Mouse (Mus musculus): ENCODE measurements at regions not wholly inside any gene's neighbourhood (a gene's known extent, or its start where the extent isn't known, plus 50 kb on each side); places are given as distances from the start of the nearest gene placed in this dataset.

- H3K4me3 ChIP-seq (replicated peaks; ENCODE audit: low read length): no peak overlapping the region
- no peak for TF ChIP-seq POLR2A (IDR thresholded peaks at IDR 0.05; ENCODE audit: borderline replicate concordance, extremely low read depth, insufficient read depth, insufficient read length)
- H3K4me2 ChIP-seq (replicated peaks; ENCODE audit: low read depth, low read length, severe bottlenecking): no peak overlapping the region
- 67% methylated on average over 1 of the region's 1 CpGs for WGBS
- no peak overlapping the region for H3K9ac ChIP-seq (ENCODE audit: low read depth, low read length, severe bottlenecking)
- H3K27ac ChIP-seq (replicated peaks; ENCODE audit: low read depth, low read length): no peak overlapping the region
- ATAC-seq (ENCODE audit: low FRiP score, low read depth): no peak
- H3K9me3 ChIP-seq (ENCODE audit: control insufficient read depth, low read length): no peaks in the 10 kb centered on the region
- H3K27me3 ChIP-seq (ENCODE audit: control insufficient read depth, insufficient read depth, low read length): no peaks in the 10 kb centered on the region
- DNase-seq (ENCODE audit: low spot score): no peak
- H3K4me1 ChIP-seq (ENCODE audit: control insufficient read depth, insufficient read depth, low read length): no peaks in the 10 kb centered on the region
- H3K36me3 ChIP-seq (ENCODE audit: control insufficient read depth, insufficient read depth, low read length): no peaks in the 10 kb centered on the region
Observed at GRCm38 (mm10) chr11:7568484-7568883, 354.8 kb upstream of the Igfbp3 start.

- no peaks in the 10 kb centered on the region for H3K4me1 ChIP-seq (ENCODE audit: control insufficient read depth, insufficient read depth, low read length)
- no peak overlapping the region for H3K4me2 ChIP-seq (replicated peaks; ENCODE audit: low read depth, low read length, severe bottlenecking)
- H3K9me3 ChIP-seq (ENCODE audit: control insufficient read depth, low read length): no peaks in the 10 kb centered on the region
- ATAC-seq (ENCODE audit: low FRiP score, low read depth): no peak
- no peak overlapping the region for H3K9ac ChIP-seq (ENCODE audit: low read depth, low read length, severe bottlenecking)
- no peak overlapping the region for H3K27ac ChIP-seq (replicated peaks; ENCODE audit: low read depth, low read length)
- TF ChIP-seq POLR2A (IDR thresholded peaks at IDR 0.05; ENCODE audit: borderline replicate concordance, extremely low read depth, insufficient read depth, insufficient read length): no peak
- WGBS: 36% methylated on average over 2 of the region's 2 CpGs
- no peak for DNase-seq (ENCODE audit: low spot score)
- no peaks in the 10 kb centered on the region for H3K27me3 ChIP-seq (ENCODE audit: control insufficient read depth, insufficient read depth, low read length)
- H3K4me3 ChIP-seq (replicated peaks; ENCODE audit: low read length): no peak overlapping the region
- no peaks in the 10 kb centered on the region for H3K36me3 ChIP-seq (ENCODE audit: control insufficient read depth, insufficient read depth, low read length)
Observed at GRCm38 (mm10) chr11:7562029-7562428, 348.3 kb upstream of the Igfbp3 start.

- Histone ChIP-seq H3K9ac (ENCODE audit: low read depth, low read length, severe bottlenecking) (no peak overlapping the region), H3K36me3 (ENCODE audit: control insufficient read depth, insufficient read depth, low read length) (no peaks in the 10 kb centered on the region), H3K4me1 (ENCODE audit: control insufficient read depth, insufficient read depth, low read length) (no peaks in the 10 kb centered on the region), H3K4me2 (replicated peaks; ENCODE audit: low read depth, low read length, severe bottlenecking) (no peak overlapping the region), H3K27ac (replicated peaks; ENCODE audit: low read depth, low read length) (no peak overlapping the region), H3K27me3 (ENCODE audit: control insufficient read depth, insufficient read depth, low read length) (no peaks in the 10 kb centered on the region), H3K9me3 (ENCODE audit: control insufficient read depth, low read length) (no peaks in the 10 kb centered on the region), H3K4me3 (replicated peaks; ENCODE audit: low read length) (no peak overlapping the region)
- TF ChIP-seq POLR2A (IDR thresholded peaks at IDR 0.05; ENCODE audit: borderline replicate concordance, extremely low read depth, insufficient read depth, insufficient read length): no peak
- peak; percentile 17 for DNase-seq (ENCODE audit: low spot score)
- WGBS: 42% methylated on average over 1 of the region's 1 CpGs
- ATAC-seq (ENCODE audit: low FRiP score, low read depth): no peak
Observed at GRCm38 (mm10) chr11:7561437-7561836, 347.7 kb upstream of the Igfbp3 start.

- no peak for ATAC-seq (ENCODE audit: low FRiP score, low read depth)
- no peaks in the 10 kb centered on the region for H3K9me3 ChIP-seq (ENCODE audit: control insufficient read depth, low read length)
- TF ChIP-seq POLR2A (IDR thresholded peaks at IDR 0.05; ENCODE audit: borderline replicate concordance, extremely low read depth, insufficient read depth, insufficient read length): no peak
- no peak for DNase-seq (ENCODE audit: low spot score)
- H3K9ac ChIP-seq (ENCODE audit: low read depth, low read length, severe bottlenecking): no peak overlapping the region
- no peak overlapping the region for H3K4me3 ChIP-seq (replicated peaks; ENCODE audit: low read length)
- H3K27me3 ChIP-seq (ENCODE audit: control insufficient read depth, insufficient read depth, low read length): no peaks in the 10 kb centered on the region; the same call in 1 of the 2 replicates
- no peaks in the 10 kb centered on the region for H3K36me3 ChIP-seq (ENCODE audit: control insufficient read depth, insufficient read depth, low read length)
- WGBS: 67% methylated on average over 6 of the region's 6 CpGs
- no peak overlapping the region for H3K27ac ChIP-seq (replicated peaks; ENCODE audit: low read depth, low read length)
- H3K4me2 ChIP-seq (replicated peaks; ENCODE audit: low read depth, low read length, severe bottlenecking): no peak overlapping the region
- no peaks in the 10 kb centered on the region for H3K4me1 ChIP-seq (ENCODE audit: control insufficient read depth, insufficient read depth, low read length)
Observed at GRCm38 (mm10) chr11:7555613-7556274, 342.0 kb upstream of the Igfbp3 start.

- H3K9ac ChIP-seq (ENCODE audit: low read depth, low read length, severe bottlenecking): no peak overlapping the region
- no peak overlapping the region for H3K4me3 ChIP-seq (replicated peaks; ENCODE audit: low read length)
- WGBS: 80% methylated on average over 3 of the region's 3 CpGs
- ATAC-seq (ENCODE audit: low FRiP score, low read depth): no peak
- no peak for TF ChIP-seq POLR2A (IDR thresholded peaks at IDR 0.05; ENCODE audit: borderline replicate concordance, extremely low read depth, insufficient read depth, insufficient read length)
- no peaks in the 10 kb centered on the region; the same call in 1 of the 2 replicates for H3K27me3 ChIP-seq (ENCODE audit: control insufficient read depth, insufficient read depth, low read length)
- H3K36me3 ChIP-seq (ENCODE audit: control insufficient read depth, insufficient read depth, low read length): no peaks in the 10 kb centered on the region
- no peak for DNase-seq (ENCODE audit: low spot score)
- H3K9me3 ChIP-seq (ENCODE audit: control insufficient read depth, low read length): no peaks in the 10 kb centered on the region
- no peaks in the 10 kb centered on the region for H3K4me1 ChIP-seq (ENCODE audit: control insufficient read depth, insufficient read depth, low read length)
- H3K27ac ChIP-seq (replicated peaks; ENCODE audit: low read depth, low read length): no peak overlapping the region
- H3K4me2 ChIP-seq (replicated peaks; ENCODE audit: low read depth, low read length, severe bottlenecking): no peak overlapping the region
Observed at GRCm38 (mm10) chr11:7552154-7552553, 338.4 kb upstream of the Igfbp3 start.
